Mouse (Mus musculus) thymus, postnatal 14 days (tissue): ENCODE measurements at regions not wholly inside any gene's neighbourhood (a gene's known extent, or its start where the extent isn't known, plus 50 kb on each side); places are given as distances from the start of the nearest gene placed in this dataset.
"Not testable (repeated sequence)": the region's sequence is repeated elsewhere in the genome, so short reads cannot be mapped to it uniquely, and the experiment has no call there.

Source experiments
- DNase-seq: peaks from one replicate; pipeline ENCODE4 v3.0.0; 2021

DNA sequence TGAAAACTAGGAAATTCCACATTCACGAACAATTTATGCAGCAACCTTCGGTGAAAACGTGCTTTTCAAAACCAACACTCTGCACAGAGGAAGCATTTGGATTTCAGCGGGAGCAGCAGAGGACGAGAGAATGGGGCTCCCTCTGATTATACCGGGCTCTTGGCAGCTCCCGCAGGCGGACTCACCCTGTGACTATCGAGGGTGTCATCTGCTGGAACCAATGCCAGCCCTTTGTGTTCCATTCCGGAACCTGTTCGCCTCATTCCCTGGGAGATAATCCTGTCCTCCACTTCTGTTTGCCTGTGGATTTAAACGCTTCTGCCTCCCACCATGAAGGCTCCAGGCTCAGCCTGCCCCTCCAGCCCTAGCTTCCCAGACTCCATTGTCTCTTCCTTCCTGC lies 77.1 kb downstream of the Utp18 start:
- no peak for DNase-seq

DNA sequence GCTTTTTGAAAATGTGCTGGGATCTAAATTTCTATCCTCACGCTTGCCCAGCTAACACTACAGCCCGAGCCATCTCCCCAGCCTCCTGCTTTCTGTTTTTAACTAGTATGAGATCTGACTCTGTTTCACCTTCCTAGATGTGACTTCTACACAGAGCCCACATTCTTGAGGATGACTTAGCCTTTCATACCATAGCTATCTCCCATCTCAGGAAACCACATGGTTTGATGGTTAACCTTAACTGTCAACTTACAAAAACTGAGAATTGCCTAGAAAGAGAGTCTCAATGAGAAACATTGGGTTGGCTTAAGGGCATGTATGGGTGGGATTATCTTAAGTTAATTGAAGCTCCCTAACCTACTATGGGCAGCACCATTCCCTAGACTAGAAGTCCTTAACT lies 78.4 kb downstream of the Utp18 start:
- no peak for DNase-seq

DNA sequence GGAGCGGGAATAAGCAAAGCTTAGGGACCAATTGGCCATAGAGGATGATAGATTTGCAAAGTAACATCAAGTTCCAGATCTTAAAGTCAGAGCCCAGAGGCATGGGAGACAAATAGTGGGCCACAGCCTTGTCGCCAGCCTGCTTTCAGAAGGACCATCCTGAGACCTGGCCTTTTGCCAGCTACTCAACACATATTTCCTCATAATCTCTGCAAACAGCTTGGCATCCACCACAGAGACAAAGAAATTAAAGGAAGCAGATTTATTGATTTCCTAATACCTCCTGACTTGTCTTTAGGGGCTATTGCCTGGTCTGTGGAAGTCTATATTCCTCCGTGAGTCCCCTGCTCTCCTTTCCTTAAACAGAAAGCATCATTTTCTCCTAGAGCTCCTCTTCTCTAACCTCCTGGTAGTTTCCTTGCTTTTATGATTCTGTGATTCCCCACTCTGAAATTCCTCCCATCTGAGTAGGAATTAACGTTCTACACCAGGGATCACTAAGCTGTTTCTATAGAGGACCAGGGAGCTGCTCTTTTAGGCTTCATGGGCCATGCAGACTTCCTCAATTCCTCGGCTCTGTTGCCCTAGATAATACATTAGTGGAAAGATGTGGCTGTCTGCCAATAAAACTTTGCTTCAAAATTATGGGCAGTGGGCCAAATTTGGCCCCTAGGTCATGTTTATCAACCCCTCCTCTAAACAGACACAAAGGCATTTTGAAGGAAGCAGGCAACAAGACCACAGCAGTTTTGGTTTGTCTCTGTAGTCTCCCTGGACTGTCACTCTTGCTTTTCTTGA lies 114.2 kb downstream of the Utp18 start:
- no peak for DNase-seq

DNA sequence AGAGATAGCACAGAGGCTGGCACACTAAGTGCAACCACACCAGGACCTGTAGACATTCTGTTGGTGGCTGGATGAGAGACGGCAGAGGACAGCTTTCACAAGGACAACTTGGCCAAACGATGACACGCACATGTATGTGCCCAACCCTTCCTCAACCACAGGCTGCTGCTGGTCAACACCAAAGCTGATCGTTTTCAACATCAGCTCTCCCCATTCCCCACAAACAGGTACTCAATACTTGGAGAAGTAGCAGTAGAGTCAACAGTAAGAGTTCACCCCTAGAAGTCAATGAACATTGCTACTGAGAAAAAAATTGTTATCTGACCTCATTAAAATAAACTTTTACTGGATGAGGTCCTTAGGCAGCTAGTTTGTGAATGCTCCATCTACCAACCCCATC lies 119.6 kb downstream of the Utp18 start:
- DNase-seq, result no peak

DNA sequence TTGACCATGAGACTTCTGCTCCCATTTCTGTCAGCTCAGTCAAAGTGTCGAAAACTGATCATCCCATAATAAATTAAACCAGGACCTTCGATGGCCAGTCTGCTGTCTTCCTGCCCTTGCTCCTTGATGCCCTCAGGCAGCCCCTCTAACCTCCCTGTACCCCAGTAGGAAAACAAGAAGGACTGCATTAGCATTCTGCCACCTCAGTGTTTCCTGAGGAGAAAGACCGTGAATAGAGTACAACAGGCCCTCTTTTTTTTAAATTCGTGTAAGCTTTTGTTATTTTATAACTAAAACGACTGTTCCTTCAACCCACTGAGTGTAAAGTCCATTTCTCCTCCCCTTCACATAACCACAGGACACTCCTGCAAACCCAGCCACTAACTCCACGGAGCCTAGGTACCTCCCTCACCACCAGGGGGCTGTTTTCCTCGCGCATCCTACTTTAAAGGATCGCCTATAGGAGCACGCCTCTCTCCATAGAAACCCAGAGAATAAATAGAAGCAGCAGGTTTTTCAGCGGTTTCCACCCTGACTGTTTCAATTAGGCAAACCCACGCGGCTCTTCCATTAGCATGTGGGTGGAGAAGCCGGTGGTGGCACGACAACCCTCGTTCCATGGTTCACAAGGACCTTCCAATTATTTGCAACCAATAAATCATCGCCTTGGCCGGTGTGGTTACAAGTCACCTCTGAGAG lies 122.6 kb downstream of the Utp18 start:
- peak; percentile 7 for DNase-seq

DNA sequence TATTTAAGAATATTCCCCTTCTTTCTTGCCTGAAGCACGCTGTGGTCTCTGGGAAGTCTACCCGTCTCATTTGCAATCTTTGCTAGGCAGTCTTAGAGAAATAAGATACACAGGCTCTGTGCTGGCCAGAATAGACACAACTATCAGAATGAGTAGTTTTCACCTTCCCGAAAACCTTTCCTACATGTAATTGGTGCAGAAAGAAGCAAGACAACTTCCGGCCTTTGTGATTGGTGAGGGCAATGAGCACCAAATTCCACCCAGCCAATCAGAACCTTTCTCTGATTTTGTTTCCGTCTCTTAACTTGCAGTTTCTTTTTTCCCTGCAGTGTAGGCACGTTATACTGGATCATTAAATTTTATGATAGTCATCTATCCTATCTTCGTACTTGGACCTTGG lies 127.7 kb downstream of the Utp18 start:
- no peak for DNase-seq

DNA sequence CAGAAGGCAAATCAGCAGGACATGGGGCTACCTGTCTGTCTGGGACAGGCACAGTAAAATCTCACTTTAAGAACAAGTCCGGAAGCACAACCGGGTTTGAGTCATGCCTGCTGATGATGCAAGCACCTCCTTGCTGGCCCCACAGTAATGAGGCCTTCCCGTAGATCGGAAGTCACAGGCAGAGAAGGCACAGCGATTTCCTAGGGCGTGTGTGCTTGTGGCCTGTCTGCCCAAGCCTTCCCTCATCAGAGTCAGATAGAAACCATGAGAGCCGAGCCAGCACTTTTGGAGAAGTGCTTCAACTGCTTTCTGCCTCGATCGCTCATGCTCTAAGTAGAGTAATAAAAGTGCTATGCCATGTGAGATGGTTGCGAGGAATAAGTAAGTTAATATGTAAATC lies 148.9 kb downstream of the Utp18 start:
- DNase-seq, result no peak

DNA sequence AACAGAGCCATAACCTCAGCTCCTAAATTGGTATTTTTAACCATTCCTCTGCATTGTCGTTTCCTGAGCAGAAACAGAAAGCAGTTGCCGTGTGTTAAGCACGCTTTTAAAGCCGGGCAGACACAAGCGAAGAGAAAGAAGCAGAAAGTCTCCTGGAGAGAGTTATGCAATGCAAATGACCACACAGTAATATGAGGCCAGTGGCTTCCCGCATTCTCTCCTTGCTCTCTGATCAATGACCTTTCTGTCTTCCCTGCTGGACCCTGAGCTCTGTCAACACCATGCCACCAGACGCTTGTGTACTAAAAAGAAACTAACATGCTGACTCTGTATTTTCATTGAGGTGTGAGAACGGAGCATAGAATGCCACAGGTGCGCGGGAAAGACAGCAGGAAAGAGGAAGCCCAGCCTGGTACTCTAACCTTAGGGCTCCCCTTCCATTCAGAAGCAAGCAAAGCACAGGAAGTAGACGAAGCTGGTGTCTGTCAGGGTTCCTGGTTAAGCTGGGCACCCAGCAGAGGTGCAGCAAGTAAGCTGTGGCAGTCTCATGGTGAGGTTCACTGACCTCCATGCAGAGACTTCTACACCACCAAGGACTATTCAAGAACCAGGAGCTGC lies 151.9 kb downstream of the Utp18 start:
- DNase-seq, result no peak

DNA sequence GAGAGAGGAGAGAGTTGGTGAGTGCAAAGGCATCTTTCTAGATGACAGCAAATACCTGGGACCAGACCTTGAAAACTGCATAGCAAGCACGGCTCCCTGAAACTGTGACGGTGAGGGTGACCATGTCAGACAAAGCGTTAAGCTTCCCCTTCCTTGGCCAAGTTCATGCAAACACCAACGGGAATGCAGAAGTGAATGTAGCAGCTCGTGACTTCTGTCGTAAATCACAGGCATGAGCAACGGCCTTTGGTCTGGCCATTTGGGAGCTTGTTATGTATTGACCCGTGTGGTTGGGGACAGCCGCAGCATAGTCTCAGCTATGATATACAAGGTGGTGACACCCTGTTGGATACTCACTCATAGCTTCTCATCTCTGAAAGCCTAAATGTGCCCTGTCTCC lies 156.4 kb downstream of the Utp18 start:
- no peak for DNase-seq

DNA sequence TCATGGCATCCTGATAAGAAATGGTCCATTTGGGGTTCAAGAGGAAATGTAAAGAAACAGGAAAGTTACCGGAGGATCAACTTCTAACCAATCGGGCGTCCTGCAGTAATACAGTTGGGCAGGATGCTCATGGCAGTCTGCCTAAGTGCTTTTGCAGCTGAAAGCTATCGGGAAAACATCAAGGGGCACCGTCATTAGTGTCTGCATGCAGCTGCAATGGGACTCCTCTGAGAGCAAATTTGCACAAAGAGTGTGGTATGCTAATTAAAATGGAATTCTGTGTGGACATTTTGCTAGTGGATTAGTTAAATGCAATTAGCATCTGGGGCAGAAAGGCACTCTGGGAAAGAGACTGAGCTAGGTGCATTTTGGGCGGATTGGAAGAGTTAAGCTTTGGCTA lies 160.3 kb downstream of the Utp18 start:
- no peak for DNase-seq

DNA sequence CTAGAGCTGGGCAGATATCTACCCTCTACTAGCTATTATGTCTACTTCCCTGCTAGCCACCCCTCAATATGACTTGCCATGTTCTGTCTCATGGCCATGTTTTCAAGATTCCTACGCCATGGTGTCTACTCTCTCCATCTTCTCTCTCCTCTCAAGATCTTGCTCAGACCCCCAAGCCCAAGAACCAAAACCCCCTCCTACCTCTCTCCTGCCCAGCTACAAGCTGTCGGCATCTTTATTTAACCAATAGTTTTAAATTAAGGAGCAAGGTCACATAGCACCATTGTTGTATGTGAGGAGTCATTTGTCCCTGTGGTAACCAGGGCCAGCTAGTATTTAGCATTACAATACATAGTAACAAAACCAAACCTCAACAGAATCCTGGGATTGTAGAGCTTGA lies 166.4 kb downstream of the Utp18 start:
- no peak for DNase-seq

DNA sequence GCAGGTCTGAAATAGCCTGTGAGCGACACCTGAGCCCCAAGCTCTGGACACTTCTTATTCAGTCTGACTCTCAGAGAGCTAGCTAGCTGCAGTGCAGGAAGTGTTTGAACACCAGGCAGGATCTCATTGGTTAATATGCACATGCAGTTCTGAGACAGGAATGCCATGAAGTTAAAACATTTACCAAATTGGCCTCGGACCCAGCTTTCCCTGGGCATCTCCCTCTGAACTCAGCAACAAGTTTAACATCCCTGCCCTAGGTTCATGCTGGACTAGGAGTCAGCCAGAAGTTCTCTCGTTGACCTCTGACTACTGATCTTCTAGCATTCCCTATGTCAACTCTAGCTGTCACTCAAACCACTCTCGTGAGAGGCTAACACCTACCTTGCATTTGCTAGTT lies 175.9 kb downstream of the Utp18 start:
- no peak for DNase-seq

DNA sequence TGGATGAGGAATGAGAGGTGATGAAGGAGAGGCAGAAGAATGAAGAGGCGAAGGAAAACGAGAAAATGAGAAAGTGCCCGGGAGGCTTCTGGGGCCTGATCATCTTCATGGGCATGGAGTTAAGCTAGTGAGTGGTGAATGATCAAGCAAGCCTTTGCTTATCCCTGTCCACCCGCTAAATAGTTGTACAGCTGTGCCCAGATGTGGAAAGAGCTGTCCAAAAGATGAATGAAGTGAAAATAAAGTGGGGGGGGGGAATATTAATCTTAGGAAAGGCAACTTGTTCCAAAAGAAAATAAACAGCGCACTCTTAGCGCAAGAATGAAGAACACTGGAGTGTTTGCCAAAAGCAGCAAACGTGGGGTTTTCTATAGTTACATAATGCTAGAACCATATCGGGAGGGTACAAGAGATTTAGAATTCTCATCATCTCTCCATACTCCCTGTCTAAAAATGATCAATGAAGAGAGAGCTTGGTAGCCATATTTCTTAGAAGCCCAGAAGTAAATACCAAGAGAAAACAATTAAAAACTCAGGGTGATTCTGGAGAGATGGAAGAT lies 188.5 kb downstream of the Utp18 start:
- DNase-seq, result no peak

DNA sequence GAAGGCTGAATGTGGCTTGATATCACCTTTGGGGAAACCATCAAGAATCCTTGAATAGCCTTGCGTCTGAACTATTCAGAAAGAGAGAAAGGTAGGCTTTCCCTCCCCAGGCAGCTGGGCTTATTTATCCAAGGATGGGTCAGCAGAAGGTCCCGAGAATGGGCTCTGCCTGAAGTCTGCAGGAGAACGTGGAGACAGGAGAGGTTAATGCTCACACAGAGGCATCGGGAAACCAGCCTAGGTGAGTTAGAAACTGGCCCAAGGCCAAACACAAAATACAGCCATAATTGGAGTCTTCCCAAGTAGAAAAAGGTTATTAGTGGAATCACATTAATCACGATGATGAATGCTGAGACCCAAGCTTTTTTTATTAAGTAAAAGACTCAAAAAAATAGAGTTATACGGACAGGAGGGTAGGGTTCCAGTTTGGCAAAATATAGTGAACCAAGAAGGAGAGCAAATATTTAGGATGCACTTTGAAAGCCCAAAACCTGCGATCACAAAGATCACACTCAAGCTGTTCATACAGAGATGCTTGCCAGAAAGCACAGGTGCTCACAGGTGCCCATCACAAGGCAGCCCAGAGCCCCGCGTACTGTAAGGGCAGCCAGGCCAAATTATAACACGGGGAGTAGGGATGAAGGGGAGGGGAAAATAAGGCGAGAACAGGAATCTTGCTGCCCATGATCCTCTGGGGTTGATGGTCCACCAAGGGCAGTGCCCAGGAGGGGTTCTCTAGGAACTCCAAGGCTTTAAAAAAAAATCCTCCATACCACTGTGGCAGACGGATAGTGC lies 189.3 kb downstream of the Utp18 start:
- DNase-seq, result no peak

DNA sequence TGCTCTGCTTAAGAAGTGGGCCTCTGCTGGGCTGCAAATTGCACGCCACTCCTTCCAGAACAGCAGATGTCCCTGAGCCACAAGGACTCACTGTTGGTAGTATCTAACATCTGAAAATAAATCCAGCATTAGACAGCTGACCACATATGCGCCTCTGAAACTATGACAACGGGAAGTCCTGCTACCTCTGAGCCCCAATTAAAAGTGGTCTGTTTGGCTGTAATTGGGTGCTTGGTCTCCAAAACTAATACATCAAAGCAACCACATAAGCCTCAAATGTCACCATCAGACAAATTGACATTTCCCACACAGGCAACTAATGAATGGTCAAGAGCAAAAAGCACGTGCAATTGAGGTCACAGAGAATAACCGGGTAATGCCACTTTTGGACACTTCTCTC lies 201.9 kb downstream of the Utp18 start:
- no peak for DNase-seq

DNA sequence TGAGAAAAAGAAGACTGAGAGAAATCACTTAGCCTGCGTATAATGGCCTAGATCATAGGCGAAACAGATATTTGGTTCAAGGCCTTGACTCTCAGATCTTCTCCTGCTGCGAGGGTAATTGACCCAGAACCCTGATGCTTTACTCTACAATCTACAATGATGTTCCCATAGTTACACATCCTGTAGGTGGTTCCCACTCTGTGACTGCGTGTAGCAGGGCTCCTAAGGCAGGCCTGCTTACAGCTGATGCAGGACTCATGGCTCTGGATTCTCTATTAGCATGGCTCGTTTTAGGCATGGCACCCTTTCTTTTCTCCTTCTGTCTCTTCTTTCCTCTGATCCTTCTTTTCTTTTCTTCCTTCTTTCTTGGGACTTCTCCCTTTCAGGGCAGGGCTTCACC lies 209.3 kb downstream of the Utp18 start:
- DNase-seq, result no peak

DNA sequence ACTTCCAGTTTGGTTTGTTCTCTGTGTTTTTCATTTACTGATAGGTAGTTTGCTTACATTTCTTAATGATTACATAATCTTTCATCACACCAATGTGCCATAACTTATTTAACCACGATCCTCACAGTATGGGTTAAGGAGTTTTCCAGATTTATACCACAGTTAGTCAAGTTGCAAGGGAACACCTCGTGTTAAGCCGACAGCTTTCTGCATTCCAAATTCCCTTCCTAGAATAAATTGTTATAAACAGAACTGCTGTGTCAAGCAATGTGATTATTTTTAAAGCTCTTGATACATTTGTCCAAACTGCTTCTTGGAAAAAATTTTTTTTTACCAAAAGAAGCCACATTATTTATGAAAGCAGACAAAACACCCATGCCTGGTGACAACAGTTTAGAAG lies 213.5 kb downstream of the Utp18 start:
- no peak for DNase-seq

DNA sequence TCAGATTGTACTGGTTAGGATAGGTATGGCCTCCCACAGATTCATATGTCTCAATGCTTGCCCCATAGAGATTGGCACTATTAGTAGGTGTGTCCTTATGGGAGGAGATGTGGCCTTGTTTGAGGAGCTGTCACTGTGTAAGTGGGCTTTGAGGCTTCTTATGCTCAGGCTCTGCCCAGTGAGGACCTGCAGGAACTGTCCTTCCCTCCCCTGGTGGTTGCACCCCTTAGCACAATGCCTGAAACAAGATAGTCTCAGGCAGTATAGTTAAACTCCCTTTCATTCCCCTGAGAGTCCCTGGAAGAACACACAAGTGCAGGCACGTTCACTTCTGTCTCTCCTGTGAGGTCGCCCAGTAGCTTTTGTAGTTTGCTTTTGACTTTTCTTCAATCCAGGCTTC lies 223.9 kb downstream of the Utp18 start:
- no peak for DNase-seq

DNA sequence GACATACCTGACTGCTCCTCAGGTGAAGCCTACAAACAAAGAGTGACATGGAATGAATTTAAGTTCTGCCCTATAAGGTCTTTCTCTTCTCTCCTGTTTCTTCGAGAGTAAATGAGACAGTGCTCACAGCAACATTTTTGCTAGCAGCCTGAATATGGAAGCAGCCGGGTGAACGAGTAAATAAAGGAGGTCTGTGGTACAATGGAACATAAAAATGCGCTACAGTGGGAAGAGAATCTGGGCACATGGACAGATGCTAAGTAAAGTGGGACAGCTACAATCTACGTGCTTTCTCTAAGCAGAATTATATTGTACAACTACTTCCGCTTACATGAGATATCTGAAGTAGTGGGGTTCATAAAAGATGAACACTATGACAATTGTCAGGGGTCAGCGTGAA lies 225.2 kb downstream of the Utp18 start:
- DNase-seq, result no peak

DNA sequence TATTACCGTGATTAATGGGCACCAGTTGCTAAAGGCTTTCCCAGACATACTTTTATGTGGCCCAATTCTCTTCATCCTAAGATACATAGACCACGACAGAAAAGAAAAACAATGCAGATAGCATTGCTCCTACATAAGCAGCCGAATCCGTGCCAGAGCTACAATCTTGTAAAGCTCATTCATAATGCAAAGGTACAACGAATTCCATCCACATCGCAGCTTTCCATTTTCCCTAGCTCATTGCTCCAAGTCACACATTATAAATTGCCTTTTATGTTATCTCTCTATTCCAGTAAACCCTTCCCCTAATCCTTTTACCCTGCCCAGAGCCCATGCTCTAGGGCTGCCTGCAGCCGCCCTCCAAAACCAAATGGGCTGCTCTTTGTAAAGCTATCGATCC lies 226.8 kb downstream of the Utp18 start:
- no peak for DNase-seq

DNA sequence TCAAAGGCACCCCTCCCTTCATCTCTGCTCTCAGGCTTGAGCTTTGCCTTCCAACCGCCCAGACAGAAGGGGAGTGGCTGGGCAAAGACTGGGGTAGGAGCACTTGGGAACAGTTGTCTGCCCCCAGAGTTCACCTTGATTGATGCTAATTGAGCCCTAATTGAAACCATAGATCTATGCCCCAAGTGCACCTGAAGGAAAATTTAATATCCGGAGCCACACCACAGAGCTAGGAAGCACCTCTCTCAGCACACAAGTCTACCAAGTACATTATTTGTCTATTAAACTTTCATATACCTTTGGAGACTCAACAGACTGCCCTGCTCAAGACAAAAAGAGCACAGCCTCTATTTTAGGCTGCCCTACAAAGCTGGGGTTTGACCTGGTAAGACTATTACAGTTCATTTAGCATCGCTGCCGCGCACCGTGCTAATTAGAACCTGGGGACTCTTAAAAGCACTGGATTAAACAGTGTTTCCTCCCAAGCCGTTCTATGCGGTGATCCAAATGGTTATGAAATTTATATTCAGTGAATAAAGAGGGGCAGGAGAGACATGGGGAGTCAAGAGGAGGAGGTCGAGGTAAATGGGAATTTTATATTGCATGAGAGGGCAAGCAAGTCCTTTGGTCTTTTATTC lies 229.8 kb downstream of the Utp18 start:
- DNase-seq, result no peak

DNA sequence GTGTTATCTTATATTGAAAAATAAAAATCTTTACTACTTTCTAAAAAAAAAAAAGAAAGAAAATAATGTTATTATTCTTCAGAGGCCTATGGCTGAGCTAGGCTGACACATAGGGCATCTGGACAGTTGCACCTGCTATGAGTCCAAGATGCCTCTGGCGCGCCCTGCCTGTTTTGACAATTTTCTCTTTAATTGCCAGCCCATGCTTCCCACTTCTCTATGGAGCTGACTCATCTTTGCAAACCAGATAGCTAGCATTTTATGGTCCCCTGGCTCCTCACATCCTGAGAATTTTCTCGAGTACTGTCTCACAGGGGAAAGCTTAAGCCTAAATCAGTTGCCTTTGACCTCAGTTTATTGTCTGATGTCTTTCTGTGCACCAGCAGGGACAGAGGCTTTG lies 232.2 kb downstream of the Utp18 start:
- no peak for DNase-seq

DNA sequence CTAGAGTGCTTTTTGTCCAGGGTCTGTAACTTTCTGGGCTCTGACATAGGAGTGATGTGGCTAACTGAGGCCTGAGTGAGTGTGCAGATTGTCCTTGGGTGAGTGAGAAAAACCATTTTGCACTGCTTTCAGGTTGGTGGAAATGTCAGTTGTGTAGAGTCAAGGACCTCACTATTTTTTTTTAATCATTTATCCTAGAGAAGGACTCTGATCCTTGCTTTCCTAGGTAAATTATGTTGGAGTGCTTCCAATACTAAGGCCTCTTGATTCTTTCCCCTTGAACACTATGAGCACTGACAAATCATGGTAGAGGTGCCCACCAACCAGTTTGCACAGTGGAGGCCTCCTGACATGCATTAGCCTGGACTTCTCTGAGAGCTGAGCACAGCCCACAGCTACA lies 233.6 kb downstream of the Utp18 start:
- DNase-seq, result not testable (repeated sequence)
